Mouse (Mus musculus) embryonic fibroblast, embryonic 13.5 days (primary cell): Measurements from ENCODE around the gene Dnase1l3. TPM values are rescaled to one million over a fixed set of nuclear protein-coding genes. Genes with fewer than 3 reads are reported as not detected.

Source experiments
- H3K27ac ChIP-seq: 2 replicates; pipeline ENCODE4 v1.5.1; 2012; ENCODE audit warnings: low read length, control low read depth, inconsistent platforms; ENCODE audit not compliant: insufficient read depth
- H3K4me1 ChIP-seq: 2 replicates; pipeline ENCODE4 v1.6.1; 2011; ENCODE audit warnings: low read length; ENCODE audit not compliant: control insufficient read depth, insufficient read depth
- H3K4me3 ChIP-seq: 2 replicates; pipeline ENCODE4 v1.5.1; 2011; ENCODE audit warnings: mild to moderate bottlenecking, control low read depth, low read length; ENCODE audit not compliant: insufficient read depth
- CTCF ChIP-seq: IDR thresholded peaks from 2 replicates; pipeline ENCODE4 v1.5.1; 2011; ENCODE audit warnings: mild to moderate bottlenecking, control low read depth, low read length, moderate library complexity, borderline replicate concordance; ENCODE audit not compliant: insufficient read depth
- POLR2A ChIP-seq: IDR thresholded peaks from 2 replicates; pipeline ENCODE4 v1.6.1; 2011; ENCODE audit warnings: low read depth, mild to moderate bottlenecking, control low read depth, low read length, moderate library complexity
- polyA plus RNA-seq: library from polyadenylated mRNA; stranded (reverse); fragments of >200 nt; gene quantifications from 2 replicates; pipeline ENCODE4 v1.2.4, GENCODE M21; 2011; ENCODE audit warnings: low read depth; ENCODE audit not compliant: missing spikeins, insufficient read length

Gene Dnase1l3
- polyA plus RNA-seq, 1 experiment = not detected

GRCm38 (mm10) chr14:7989371-7989770 is 5.0 kb downstream of the Dnase1l3 start:
- H3K27ac ChIP-seq = no peak overlapping the region
- H3K4me1 ChIP-seq = no peaks in the 10 kb centered on the region
- no peak overlapping the region for H3K4me3 ChIP-seq
- TF ChIP-seq POLR2A (no peak), CTCF (no peak)

GRCm38 (mm10) chr14:7986913-7987312 is 7.5 kb downstream of the Dnase1l3 start:
- Histone ChIP-seq H3K4me1 (no peaks in the 10 kb centered on the region; the same call in 1 of the 2 replicates), H3K4me3 (no peak overlapping the region), H3K27ac (no peak overlapping the region)
- TF ChIP-seq CTCF = no peak
- no peak for TF ChIP-seq POLR2A

DNA sequence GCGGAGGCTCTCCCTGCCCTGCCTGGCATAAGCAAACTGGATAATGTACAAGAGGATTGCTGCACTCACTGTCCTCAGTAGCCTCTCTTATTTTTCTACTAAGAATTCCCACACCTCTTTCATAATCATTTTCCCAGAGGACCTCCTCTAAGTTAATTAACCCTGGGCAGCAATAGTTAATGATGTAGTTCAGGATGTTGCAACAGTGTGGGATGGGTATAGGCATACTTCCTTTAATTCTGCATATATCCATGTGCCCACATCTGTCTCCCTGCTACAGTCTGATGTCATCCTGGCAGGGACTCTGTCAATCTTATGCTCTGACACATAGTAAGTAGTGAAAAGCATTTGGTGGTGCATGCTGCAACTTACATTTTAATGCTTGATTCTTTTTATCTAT is 13.1 kb downstream of the Dnase1l3 start:
- H3K27ac ChIP-seq = no peak overlapping the region
- H3K4me1 ChIP-seq = no peaks in the 10 kb centered on the region; the same call in 1 of the 2 replicates
- TF ChIP-seq CTCF (no peak), POLR2A (no peak)
- H3K4me3 ChIP-seq = no peak overlapping the region

GRCm38 (mm10) chr14:7978183-7978582 is 16.2 kb downstream of the Dnase1l3 start:
- Histone ChIP-seq H3K4me1 (no peaks in the 10 kb centered on the region; the same call in 1 of the 2 replicates), H3K27ac (no peak overlapping the region), H3K4me3 (no peak overlapping the region)
- no peak for TF ChIP-seq POLR2A
- no peak for TF ChIP-seq CTCF

- no peaks in the 10 kb centered on the region for H3K4me1 ChIP-seq
- no peak overlapping the region for H3K27ac ChIP-seq
- TF ChIP-seq POLR2A = no peak
- no peak for TF ChIP-seq CTCF
- H3K4me3 ChIP-seq = no peak overlapping the region
These were observed 16.9 kb downstream of the Dnase1l3 start for GRCm38 (mm10) chr14:7977471-7977870.

GRCm38 (mm10) chr14:7975177-7975576 is 19.2 kb downstream of the Dnase1l3 start:
- Histone ChIP-seq H3K27ac (no peak overlapping the region), H3K4me3 (no peak overlapping the region), H3K4me1 (no peaks in the 10 kb centered on the region)
- TF ChIP-seq CTCF = no peak
- TF ChIP-seq POLR2A = no peak

DNA sequence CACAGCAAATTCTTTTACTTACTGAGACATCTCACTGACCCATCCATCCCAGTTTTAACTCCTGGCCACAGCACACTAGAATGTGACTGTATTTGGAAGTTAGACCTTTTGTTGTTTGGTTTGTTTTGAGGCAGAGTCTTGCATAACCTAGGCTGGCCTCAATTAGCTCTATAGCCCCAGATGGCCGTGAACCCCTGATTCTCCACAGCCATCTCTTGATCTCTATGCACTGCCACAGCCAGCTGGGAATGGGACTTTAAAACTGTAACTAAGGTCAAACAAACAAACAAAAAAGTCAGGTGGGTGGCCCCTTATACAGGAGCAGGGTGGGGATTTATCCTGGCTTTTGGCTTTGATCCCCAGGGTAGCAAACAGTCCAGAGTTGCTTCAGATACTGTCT is 19.7 kb downstream of the Dnase1l3 start:
- H3K27ac ChIP-seq = no peak overlapping the region
- TF ChIP-seq POLR2A (no peak), CTCF (no peak)

DNA sequence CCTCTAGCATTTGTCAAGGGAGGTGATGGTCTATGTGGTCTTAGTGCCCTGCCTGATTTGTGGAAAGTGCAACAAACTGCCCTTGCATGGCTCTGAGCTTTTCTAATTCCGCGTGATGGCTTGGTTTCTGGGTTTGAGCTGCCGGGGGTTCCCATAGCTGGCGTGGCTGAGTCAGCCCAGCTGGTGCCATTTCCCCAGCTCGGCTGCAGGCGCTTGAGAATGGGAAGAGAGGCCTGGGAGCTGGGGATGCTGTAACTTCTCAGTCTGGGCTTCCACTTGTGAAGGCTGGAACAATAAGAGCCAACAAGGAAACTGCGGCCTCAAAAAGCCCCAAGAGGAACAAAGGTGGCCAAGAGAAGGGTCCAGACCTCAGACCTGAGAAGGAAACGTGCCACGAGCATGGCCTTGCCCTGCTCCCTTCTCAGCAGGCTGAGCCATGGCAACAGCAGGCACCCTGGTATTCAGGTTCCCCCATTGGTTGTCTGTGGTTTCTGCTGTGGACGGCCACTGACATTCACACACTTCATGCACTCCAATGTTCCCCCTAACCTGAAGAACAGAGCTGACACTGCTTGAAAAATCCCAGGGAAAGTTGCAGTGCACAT is 22.4 kb downstream of the Dnase1l3 start:
- TF ChIP-seq POLR2A = no peak
- no peak for TF ChIP-seq CTCF
- Histone ChIP-seq H3K27ac (no peak overlapping the region), H3K4me3 (no peak overlapping the region), H3K4me1 (no peaks in the 10 kb centered on the region)

More for the DNA sequence above, 19.7 kb downstream of the Dnase1l3 start:
- no peak overlapping the region for H3K4me3 ChIP-seq
- no peaks in the 10 kb centered on the region for H3K4me1 ChIP-seq

DNA sequence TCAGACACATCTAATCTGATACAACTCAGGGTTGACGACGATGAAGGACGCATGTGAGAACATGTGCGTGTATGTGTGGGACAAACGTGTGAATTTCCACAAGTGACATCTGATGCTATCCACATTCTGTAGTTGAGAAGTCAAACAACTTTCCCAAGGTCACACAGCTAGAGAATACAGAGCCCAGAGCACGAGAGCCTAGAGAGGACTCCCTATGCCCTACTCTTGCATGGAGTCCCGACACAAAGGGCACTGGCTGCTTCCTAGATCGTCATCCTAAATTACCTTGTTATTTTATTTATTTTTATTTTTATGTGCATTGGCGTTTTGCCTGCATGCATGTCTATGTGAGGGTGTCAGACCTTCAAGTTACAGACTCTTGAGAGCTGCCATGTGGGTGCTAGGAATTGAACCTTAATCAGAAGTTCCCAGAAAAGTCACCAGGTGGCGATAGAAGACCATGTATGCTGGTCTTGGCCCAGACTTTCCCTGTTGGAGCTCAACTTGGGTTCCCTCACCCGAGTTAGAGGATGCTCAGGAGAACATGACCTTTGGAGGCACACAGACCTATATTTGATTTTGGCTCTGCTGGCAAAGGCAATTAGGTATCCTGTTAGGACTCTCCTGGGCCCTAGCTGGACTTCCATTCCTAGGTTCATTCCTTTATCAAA is 30.0 kb downstream of the Dnase1l3 start:
- Histone ChIP-seq H3K4me3 (no peak overlapping the region), H3K27ac (no peak overlapping the region), H3K4me1 (peaks cover 16% of the 10 kb centered on the region)
- TF ChIP-seq POLR2A (no peak), CTCF (peak; percentile 28; the same call in 1 of the 2 replicates)

- H3K4me3 ChIP-seq = no peak overlapping the region
- no peak for TF ChIP-seq CTCF
- peaks cover 16% of the 10 kb centered on the region for H3K4me1 ChIP-seq
- H3K27ac ChIP-seq = no peak overlapping the region
These were observed 31.2 kb downstream of the Dnase1l3 start for GRCm38 (mm10) chr14:7963160-7963559.

GRCm38 (mm10) chr14:7962626-7963025 is 31.7 kb downstream of the Dnase1l3 start:
- no peak for TF ChIP-seq POLR2A
- TF ChIP-seq CTCF = no peak
- H3K4me1 ChIP-seq = peaks cover 16% of the 10 kb centered on the region

More at GRCm38 (mm10) chr14:7962626-7963025, 31.7 kb downstream of the Dnase1l3 start:
- H3K27ac ChIP-seq = no peak overlapping the region
- H3K4me3 ChIP-seq = no peak overlapping the region
